Mouse (Mus musculus) megakaryocyte, embryonic 14.5 days (primary cell): ENCODE data around the gene Hist2h2ac.

Experiments used
- FLI1 ChIP-seq: IDR thresholded peaks from 2 replicates; pipeline ENCODE4 v1.6.1; 2012; ENCODE audit warnings: low read length, inconsistent platforms, mixed read lengths
- GATA1 ChIP-seq: IDR thresholded peaks from 3 replicates; pipeline ENCODE4 v1.6.1; 2012; ENCODE audit warnings: mixed read lengths, low read length, inconsistent platforms, borderline replicate concordance

- no peak for TF ChIP-seq GATA1
- no peak for TF ChIP-seq FLI1
Observed at GRCm38 (mm10) chr3:96234914-96235313, 14.2 kb upstream of the Hist2h2ac start.
